Mouse (Mus musculus): Measurements from ENCODE around the gene Borcs7.
A peak's percentile ranks its signal among the peaks of the same experiment; 100 is the strongest.

Gene Borcs7

DNA sequence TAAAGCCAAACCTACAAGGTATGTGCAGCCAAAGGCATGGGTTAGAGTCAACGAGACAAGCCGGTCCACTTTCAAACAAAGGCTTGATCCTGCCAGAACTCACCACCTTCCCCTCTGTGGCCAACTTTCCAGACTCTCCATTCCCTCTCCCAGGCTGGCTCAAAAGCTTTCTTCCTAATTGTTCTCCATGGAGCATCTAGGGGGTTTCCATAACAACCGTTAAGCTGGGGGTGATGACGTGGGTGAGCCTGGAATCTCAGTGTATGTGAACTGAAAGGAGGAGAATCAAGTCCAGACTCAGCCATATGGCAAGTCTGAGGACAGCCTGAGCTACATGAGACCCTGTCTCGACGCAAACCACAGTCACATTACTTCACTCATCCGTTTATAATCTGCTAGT lies 24.2 kb upstream of the Borcs7 start:
- DNase-seq, result no peak

GRCm38 (mm10) chr19:46667300-46667699 lies 22.4 kb upstream of the Borcs7 start:
- no peak for DNase-seq

GRCm38 (mm10) chr19:46668263-46668662 lies 21.4 kb upstream of the Borcs7 start:
- DNase-seq, result no peak

GRCm38 (mm10) chr19:46669802-46670201 lies 19.9 kb upstream of the Borcs7 start:
- DNase-seq, result no peak

DNA sequence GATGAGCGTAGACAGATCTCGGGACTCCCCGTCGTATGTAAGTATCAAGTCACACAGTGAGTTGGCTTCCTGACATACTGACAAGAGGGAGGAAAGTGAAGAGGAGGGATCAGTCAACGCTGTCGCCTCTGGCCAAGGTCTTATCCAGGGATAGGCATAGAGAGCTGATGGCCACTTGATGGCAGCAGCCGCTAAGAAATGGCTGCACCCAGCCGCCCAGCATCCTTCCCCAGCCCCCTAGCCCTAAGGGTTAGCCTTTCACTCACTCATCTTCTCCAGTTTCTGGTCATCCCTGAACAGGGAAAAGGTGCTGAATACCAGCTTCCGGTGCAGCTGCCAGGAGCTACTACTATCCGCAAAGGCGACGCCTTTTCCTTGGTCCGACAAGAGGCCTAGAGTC lies 19.0 kb upstream of the Borcs7 start:
- peak; percentile 66 for DNase-seq

DNA sequence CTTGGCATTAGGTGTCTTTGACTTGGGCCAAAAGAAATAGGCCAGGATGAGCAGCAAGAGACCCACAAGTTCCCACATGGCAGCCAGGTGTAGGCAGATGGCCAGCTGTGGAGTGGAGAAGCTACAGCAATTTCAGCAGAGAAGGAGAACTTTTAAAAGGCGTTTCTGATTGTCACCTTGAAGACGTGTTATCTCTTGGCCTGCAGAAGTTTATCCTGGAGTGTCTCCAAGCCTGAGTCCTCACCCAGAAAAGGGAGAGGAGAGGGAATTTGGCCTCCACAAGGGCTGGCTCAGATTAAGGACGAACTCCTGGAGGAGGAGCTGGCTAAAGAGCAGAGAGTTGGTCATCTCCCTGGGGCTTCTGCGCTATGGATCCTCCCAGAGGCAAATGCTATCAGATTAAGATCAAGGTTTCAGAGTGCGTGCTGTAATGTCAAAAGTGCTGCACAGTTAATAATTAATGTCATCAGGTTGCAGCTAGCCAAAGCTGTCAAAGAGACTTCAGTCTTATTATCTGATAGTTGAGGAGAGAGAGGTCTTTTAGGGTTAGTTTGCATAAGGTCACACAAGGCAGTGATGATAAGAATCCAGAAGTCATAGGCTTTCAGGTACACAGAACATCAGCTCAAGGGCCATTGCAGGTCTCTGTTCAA lies 16.8 kb upstream of the Borcs7 start, which contains the start of gene Cyp17a1:
Gene Cyp17a1, minus strand, starts transcription at position 407 of the 653 bp plus-strand sequence.
- no peak for DNase-seq

DNA sequence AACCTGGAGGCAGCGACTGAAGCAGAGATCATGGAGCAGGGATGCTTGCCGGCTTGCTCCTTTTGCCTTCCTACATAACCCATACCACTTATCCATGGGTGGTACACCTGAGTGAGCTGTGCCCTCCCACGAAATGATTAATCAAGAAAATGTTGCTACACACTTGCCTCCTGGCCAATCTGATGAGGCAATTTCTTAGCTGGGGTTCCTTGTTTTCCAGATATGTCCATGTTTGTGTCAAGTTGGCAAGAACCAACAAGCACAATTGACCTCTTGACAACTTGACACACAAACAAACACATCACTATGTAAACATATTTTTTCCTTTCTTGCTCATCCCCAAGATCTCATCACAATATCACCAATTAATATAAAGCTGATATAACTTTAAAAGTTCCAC lies 14.1 kb upstream of the Borcs7 start:
- no peak for DNase-seq

DNA sequence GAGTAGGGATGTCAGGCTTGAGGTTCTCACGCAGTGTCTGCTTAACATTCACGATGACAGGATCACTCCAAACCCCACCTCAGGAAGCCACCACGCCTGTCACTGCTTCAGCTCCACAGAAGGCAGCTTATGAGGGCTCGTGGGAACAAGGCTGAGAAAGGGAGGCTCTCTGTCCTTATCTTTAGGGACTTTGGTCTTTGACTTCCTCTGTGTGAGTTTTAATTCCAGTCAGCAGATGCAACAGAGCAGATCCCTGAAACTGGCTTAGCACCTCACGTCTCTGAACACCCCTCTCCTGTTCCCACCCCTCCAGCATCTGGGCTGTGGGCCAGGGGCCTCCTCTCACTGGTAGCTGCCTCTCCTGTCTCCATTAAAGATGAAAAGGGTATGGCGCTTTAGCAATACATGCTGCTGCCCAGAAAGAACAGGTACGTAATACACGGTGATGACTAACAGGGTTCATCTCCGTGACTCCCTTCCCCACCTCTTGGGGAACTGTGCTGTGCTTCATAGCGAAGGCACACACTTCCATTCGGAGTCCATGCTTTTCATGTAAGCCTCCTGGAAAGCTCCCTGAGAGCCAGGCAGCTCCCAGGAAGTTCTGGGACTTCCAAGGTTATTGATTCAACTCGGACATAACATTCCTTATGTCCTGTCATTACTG lies 9.9 kb upstream of the Borcs7 start:
- DNase-seq, result no peak

DNA sequence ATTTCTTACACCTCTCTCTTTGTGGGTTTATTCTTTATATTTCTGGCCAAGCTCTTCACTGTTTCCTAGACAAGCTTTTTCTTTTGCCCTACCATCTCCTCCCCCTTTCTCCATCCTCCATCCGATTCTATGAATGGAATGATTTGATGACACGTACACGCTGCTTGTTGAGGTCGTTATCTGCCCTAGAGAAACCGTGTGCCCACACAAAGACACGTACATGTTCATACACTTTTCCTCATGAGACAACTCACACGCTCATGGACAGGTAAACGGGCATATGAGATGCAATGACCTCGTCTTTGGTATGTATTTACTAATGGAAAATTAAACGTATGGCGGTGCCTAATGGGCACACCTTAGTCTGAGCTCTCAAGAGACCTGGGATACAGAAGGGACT lies 681 bp downstream of the Borcs7 start:
- DNase-seq, result no peak

DNA sequence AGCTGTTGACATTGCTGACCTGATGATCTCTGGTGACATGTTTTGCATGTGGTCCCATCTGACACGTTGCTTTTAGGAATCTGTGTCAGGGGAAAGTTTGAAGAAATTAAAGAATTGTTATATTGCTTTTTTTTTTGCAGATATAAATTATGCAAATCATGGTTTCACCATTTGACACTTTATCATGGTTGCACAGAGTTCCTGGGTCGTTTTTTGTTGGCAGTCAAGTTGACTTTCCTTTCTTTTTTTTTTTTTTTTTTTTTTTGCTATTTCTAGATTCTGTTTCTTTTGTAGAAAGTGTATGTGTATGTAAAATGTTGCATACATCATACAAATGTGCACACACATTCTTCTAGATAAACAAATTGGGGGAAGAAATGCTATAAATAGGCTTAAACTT lies 1.4 kb downstream of the Borcs7 start:
- no peak for DNase-seq

DNA sequence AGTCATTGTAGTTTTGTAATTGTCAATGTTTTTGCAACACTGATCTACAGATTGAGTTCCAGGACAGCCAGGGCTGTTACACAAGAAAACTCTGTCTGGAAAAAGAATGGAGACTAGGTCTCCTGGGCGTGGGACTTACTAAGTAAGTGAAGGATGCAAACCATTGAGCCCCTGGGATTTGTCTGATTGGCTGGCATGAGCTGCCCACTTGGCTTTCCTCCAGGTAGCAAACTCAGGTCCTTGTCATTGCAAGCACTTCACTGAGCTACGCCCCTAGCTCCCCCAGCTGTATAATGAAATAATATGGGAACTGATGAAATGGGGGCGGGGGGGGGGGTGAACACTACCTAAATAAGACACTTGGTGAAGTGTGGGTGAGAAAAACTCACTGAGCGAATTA lies 3.4 kb downstream of the Borcs7 start:
- no peak for DNase-seq

- DNase-seq, result no peak
These were observed 6.8 kb downstream of the Borcs7 start for GRCm38 (mm10) chr19:46696482-46696881.

DNA sequence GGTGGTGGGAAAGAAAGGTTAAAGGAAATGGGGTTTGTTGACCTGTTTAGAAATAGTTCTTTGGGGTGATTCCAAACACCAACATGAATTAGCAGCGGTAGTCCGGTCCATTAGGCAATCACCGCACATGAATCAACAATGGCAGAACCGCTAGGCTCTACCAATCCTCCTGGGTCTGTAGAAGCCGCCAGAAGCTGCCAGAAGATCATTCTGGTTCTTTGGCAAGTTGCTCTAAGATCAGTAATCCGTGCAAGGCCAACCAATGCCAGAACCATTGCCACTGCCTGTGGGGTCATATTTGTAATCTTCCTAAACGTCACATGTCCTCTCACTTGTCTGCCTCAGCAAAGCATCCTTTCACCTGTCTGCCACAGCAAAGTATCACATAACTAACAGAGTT lies 7.2 kb downstream of the Borcs7 start:
- DNase-seq, result no peak

GRCm38 (mm10) chr19:46697840-46698517 lies 8.3 kb downstream of the Borcs7 start:
- DNase-seq, result no peak

DNA sequence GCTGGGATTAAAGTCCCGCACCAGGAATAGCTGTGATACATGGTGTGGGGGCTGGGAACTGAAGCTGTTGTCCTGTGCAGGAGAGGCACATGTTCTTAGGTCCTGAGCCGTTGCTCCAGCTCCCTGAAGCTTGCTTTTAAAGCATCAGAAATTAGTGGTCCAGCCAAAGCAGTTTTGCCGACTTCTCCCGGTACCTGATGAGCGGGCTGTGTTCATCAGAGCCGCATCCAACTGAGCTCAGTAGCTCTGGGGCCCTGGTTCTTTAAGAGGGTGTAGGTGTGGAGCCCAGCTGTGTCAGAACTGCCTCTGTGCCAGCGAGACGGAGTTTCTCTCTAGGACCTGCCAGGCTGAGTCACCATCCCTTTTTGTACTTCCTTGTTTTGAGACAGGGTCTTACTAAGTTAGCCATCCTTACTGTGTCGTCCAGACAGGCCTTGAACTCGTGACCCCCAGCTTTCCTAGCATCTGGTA lies 9.3 kb downstream of the Borcs7 start:
- DNase-seq, result no peak

GRCm38 (mm10) chr19:46701156-46701555 lies 11.4 kb downstream of the Borcs7 start:
- no peak for DNase-seq

DNA sequence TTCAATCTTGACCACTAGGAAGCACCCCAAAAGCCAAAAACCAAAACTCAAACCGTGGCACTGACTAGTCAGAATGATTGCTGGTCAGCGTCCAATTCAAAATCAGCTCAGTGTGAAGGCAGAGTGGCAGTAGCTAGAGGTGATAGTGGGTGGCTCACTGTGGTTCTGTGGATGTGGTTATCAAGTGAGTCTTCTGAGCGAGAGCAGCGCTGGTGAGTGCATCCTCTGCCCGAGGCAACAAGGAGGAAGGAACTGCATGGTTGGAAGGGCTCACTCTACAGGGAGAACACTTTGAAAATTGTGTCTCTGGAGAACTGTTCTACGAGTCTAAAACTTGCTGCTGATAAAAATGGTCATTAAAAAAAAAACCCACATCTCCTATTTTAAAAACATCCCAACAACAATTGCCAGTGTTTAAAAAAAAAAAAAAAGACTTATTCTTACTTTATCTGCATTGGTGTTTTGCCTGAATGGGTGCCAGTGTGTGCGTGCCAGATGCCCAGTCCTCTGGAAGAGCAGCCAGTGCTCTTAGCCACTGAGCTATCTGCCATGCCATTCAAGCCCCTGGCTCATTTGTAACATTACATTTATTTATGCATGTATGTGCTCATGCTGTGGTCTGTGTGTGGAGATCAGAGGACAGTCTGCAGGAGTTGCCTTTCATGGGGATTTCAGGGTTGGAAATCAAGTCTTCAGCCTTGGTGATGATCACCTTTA lies 16.2 kb downstream of the Borcs7 start:
- no peak for DNase-seq

DNA sequence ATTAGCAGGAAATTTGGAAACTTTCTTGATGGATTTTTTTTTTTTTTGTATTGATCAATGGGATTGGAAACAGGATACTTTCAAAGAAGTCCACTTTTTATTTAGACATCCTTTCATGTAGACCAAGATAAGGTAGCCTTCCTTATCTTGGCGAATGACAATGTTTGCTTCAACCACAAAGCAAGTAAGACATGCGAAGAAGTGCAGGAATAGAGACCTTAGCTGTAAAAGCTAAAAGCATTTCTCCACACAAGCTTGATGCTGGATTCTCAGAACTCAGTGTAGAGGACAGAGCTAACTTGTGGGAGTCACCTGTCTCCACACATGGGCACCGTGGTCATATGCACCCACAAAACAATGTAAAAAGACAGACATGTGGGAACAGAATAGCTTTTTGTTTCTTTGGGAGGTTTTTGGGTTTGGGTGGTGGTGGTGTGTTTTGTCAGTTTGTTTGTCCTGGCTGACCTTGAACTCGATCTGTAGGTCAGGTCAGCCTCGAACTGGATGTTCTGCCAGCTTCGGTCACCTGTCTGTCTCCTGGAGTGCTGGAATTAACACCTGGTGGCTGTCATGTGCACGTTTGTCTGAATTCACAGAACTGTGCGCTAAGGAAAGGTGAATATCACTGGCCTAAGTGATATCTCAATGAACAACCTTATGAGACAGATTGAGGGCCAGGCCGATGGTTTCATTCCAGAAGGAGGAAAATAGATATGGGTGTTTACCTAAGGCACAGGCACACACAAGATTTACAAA lies 17.0 kb downstream of the Borcs7 start:
- DNase-seq, result no peak

- DNase-seq, result peak; percentile 78
These were observed 17.8 kb downstream of the Borcs7 start, which contains the start of gene As3mt for GRCm38 (mm10) chr19:46707296-46708151. As3mt (plus strand) TSS chr19:46707458.

- DNase-seq, result no peak
These were observed 20.9 kb downstream of the Borcs7 start for GRCm38 (mm10) chr19:46710614-46711013.

- no peak for DNase-seq
These were observed 24.5 kb downstream of the Borcs7 start for GRCm38 (mm10) chr19:46714234-46714633.

- no peak for DNase-seq
These were observed 25.3 kb downstream of the Borcs7 start for GRCm38 (mm10) chr19:46715016-46715415.
